Mouse (Mus musculus) 416B (cell line): ENCODE data around the gene Yes1.
"Not testable (repeated sequence)": the region's sequence is repeated elsewhere in the genome, so short reads cannot be mapped to it uniquely, and the experiment has no call there.

Source experiments
- DNase-seq: peaks from one replicate; pipeline ENCODE4 v3.0.0; 2011; ENCODE audit warnings: low read depth

The Yes1 gene

GRCm38 (mm10) chr5:32706226-32706780, 95.3 kb downstream of the Yes1 start:
- no peak for DNase-seq

GRCm38 (mm10) chr5:32711485-32711884, 100.5 kb downstream of the Yes1 start:
- DNase-seq: no peak

GRCm38 (mm10) chr5:32712221-32713041, 101.5 kb downstream of the Yes1 start:
- DNase-seq: peak; percentile 59

- DNase-seq: no peak
Measured at GRCm38 (mm10) chr5:32713042-32713702, 102.2 kb downstream of the Yes1 start.

- peak; percentile 100 for DNase-seq
Measured at GRCm38 (mm10) chr5:32713703-32714467, 102.9 kb downstream of the Yes1 start.

- no peak for DNase-seq
Measured at GRCm38 (mm10) chr5:32717726-32718125, 106.8 kb downstream of the Yes1 start.

- peak; percentile 59 for DNase-seq
Measured at GRCm38 (mm10) chr5:32718916-32719315, 107.9 kb downstream of the Yes1 start.

GRCm38 (mm10) chr5:32720416-32720815, 109.4 kb downstream of the Yes1 start:
- no peak for DNase-seq

- DNase-seq: no peak
Measured at GRCm38 (mm10) chr5:32721316-32721715, 110.3 kb downstream of the Yes1 start.

GRCm38 (mm10) chr5:32722263-32722662, 111.3 kb downstream of the Yes1 start:
- DNase-seq: no peak

- DNase-seq: not testable (repeated sequence)
Measured at GRCm38 (mm10) chr5:32722711-32723110, 111.7 kb downstream of the Yes1 start.

GRCm38 (mm10) chr5:32723981-32724380, 113.0 kb downstream of the Yes1 start:
- no peak for DNase-seq

GRCm38 (mm10) chr5:32725397-32725796, 114.4 kb downstream of the Yes1 start:
- DNase-seq: not testable (repeated sequence)

- DNase-seq: no peak
Measured at GRCm38 (mm10) chr5:32728300-32728699, 117.3 kb downstream of the Yes1 start.

GRCm38 (mm10) chr5:32728851-32729250, 117.9 kb downstream of the Yes1 start:
- DNase-seq: no peak

- not testable (repeated sequence) for DNase-seq
Measured at GRCm38 (mm10) chr5:32733892-32734291, 122.9 kb downstream of the Yes1 start.

- no peak for DNase-seq
Measured at GRCm38 (mm10) chr5:32735779-32736178, 124.8 kb downstream of the Yes1 start.
